Mouse (Mus musculus): ENCODE results near the gene Gm49321. TPM values are rescaled to one million over a fixed set of nuclear protein-coding genes. Genes with fewer than 3 reads are reported as not detected.

The Gm49321 gene
- polyA plus RNA-seq, 1 experiment from 2014 or later, result 13.6 TPM

- peaks cover 2% of the 10 kb centered on the region; the same call in 1 of the 2 replicates for H3K4me1 ChIP-seq (ENCODE audit: control insufficient read depth, insufficient read depth, low read length)
- no peak overlapping the region for H3K9ac ChIP-seq (ENCODE audit: low read length)
- no peaks in the 10 kb centered on the region for H3K36me3 ChIP-seq (ENCODE audit: control insufficient read depth, insufficient read depth, low read length)
- no peak overlapping the region for H3K4me2 ChIP-seq (ENCODE audit: low read length)
- DNase-seq (ENCODE audit: low spot score) (no peak), ATAC-seq (no peak)
- no peak overlapping the region for H3K27ac ChIP-seq (ENCODE audit: low read depth, low read length)
- H3K27me3 ChIP-seq (replicated peaks; ENCODE audit: control insufficient read depth, insufficient read depth, low read length), result no peaks in the 10 kb centered on the region
- no peak overlapping the region for H3K4me3 ChIP-seq (ENCODE audit: low read depth, low read length)
- WGBS, result 87% methylated on average over 5 of the region's 5 CpGs
- H3K9me3 ChIP-seq (replicated peaks; ENCODE audit: control insufficient read depth, low read length), result no peaks in the 10 kb centered on the region
These were observed 33.1 kb upstream of the Gm49321 start for GRCm38 (mm10) chr12:73904133-73904934.

- no peak overlapping the region for H3K27ac ChIP-seq (ENCODE audit: low read depth, low read length)
- no peak overlapping the region for H3K9ac ChIP-seq (ENCODE audit: low read length)
- ATAC-seq (no peak), DNase-seq (ENCODE audit: low spot score) (no peak)
- H3K4me3 ChIP-seq (ENCODE audit: low read depth, low read length), result no peak overlapping the region
- H3K4me1 ChIP-seq (ENCODE audit: control insufficient read depth, insufficient read depth, low read length), result peaks cover 7% of the 10 kb centered on the region; the same call in 1 of the 2 replicates
- H3K9me3 ChIP-seq (replicated peaks; ENCODE audit: control insufficient read depth, low read length), result no peaks in the 10 kb centered on the region
- H3K36me3 ChIP-seq (ENCODE audit: control insufficient read depth, insufficient read depth, low read length), result no peaks in the 10 kb centered on the region
- 73% methylated on average over 2 of the region's 2 CpGs for WGBS
- no peaks in the 10 kb centered on the region for H3K27me3 ChIP-seq (replicated peaks; ENCODE audit: control insufficient read depth, insufficient read depth, low read length)
- no peak overlapping the region for H3K4me2 ChIP-seq (ENCODE audit: low read length)
These were observed 32.4 kb upstream of the Gm49321 start for GRCm38 (mm10) chr12:73905041-73905440.

GRCm38 (mm10) chr12:73905555-73905954 lies 31.9 kb upstream of the Gm49321 start:
- DNase-seq (ENCODE audit: low spot score) (no peak), ATAC-seq (no peak)
- H3K9me3 ChIP-seq (replicated peaks; ENCODE audit: control insufficient read depth, low read length), result no peaks in the 10 kb centered on the region
- H3K27ac ChIP-seq (ENCODE audit: low read depth, low read length), result no peak overlapping the region
- no peak overlapping the region for H3K9ac ChIP-seq (ENCODE audit: low read length)
- 79% methylated on average over 4 of the region's 4 CpGs for WGBS
- H3K4me2 ChIP-seq (ENCODE audit: low read length), result no peak overlapping the region
- no peaks in the 10 kb centered on the region for H3K27me3 ChIP-seq (replicated peaks; ENCODE audit: control insufficient read depth, insufficient read depth, low read length)
- H3K4me1 ChIP-seq (ENCODE audit: control insufficient read depth, insufficient read depth, low read length), result peaks cover 11% of the 10 kb centered on the region; the same call in 1 of the 2 replicates
- H3K36me3 ChIP-seq (ENCODE audit: control insufficient read depth, insufficient read depth, low read length), result no peaks in the 10 kb centered on the region
- no peak overlapping the region for H3K4me3 ChIP-seq (ENCODE audit: low read depth, low read length)

GRCm38 (mm10) chr12:73907079-73907672 lies 30.3 kb upstream of the Gm49321 start:
- DNase-seq (ENCODE audit: low spot score) (no peak), ATAC-seq (no peak)

GRCm38 (mm10) chr12:73907673-73908150 lies 29.7 kb upstream of the Gm49321 start:
- H3K4me1 ChIP-seq (ENCODE audit: control insufficient read depth, insufficient read depth, low read length), result peaks cover 16% of the 10 kb centered on the region; the same call in 1 of the 2 replicates
- H3K9me3 ChIP-seq (replicated peaks; ENCODE audit: control insufficient read depth, low read length), result no peaks in the 10 kb centered on the region
- peak overlapping the region; percentile 99 for H3K27ac ChIP-seq (ENCODE audit: low read depth, low read length)
- no peaks in the 10 kb centered on the region for H3K27me3 ChIP-seq (replicated peaks; ENCODE audit: control insufficient read depth, insufficient read depth, low read length)
- H3K4me3 ChIP-seq (ENCODE audit: low read depth, low read length), result peak overlapping the region; percentile 96
- H3K9ac ChIP-seq (ENCODE audit: low read length), result peak overlapping the region; percentile 97
- no peaks in the 10 kb centered on the region for H3K36me3 ChIP-seq (ENCODE audit: control insufficient read depth, insufficient read depth, low read length)
- under 1% methylated on average over 43 of the region's 51 CpGs for WGBS
- ATAC-seq (peak; percentile 100), DNase-seq (ENCODE audit: low spot score) (peak; percentile 99)
- H3K4me2 ChIP-seq (ENCODE audit: low read length), result peak overlapping the region; percentile 62

More at GRCm38 (mm10) chr12:73907079-73907672, 30.3 kb upstream of the Gm49321 start:
- 2% methylated on average over 18 of the region's 18 CpGs for WGBS
- Histone ChIP-seq H3K9ac (ENCODE audit: low read length) (peak overlapping the region; percentile 65), H3K27ac (ENCODE audit: low read depth, low read length) (peak overlapping the region; percentile 71; the same call in 1 of the 2 replicates), H3K4me1 (ENCODE audit: control insufficient read depth, insufficient read depth, low read length) (peaks cover 16% of the 10 kb centered on the region; the same call in 1 of the 2 replicates), H3K36me3 (ENCODE audit: control insufficient read depth, insufficient read depth, low read length) (no peaks in the 10 kb centered on the region), H3K27me3 (replicated peaks; ENCODE audit: control insufficient read depth, insufficient read depth, low read length) (no peaks in the 10 kb centered on the region), H3K9me3 (replicated peaks; ENCODE audit: control insufficient read depth, low read length) (no peaks in the 10 kb centered on the region), H3K4me3 (ENCODE audit: low read depth, low read length) (peak overlapping the region; percentile 96), H3K4me2 (ENCODE audit: low read length) (peak overlapping the region; percentile 62)

- peak overlapping the region; percentile 62 for H3K4me2 ChIP-seq (ENCODE audit: low read length)
- H3K36me3 ChIP-seq (ENCODE audit: control insufficient read depth, insufficient read depth, low read length), result no peaks in the 10 kb centered on the region
- no peaks in the 10 kb centered on the region for H3K27me3 ChIP-seq (replicated peaks; ENCODE audit: control insufficient read depth, insufficient read depth, low read length)
- H3K4me1 ChIP-seq (ENCODE audit: control insufficient read depth, insufficient read depth, low read length), result peaks cover 16% of the 10 kb centered on the region; the same call in 1 of the 2 replicates
- peak; percentile 71 for DNase-seq (ENCODE audit: low spot score)
- peak overlapping the region; percentile 99 for H3K27ac ChIP-seq (ENCODE audit: low read depth, low read length)
- H3K4me3 ChIP-seq (ENCODE audit: low read depth, low read length), result peak overlapping the region; percentile 96
- peak; percentile 66 for ATAC-seq
- WGBS, result under 1% methylated on average over 69 of the region's 76 CpGs
- peak overlapping the region; percentile 97 for H3K9ac ChIP-seq (ENCODE audit: low read length)
- no peaks in the 10 kb centered on the region for H3K9me3 ChIP-seq (replicated peaks; ENCODE audit: control insufficient read depth, low read length)
These were observed 29.0 kb upstream of the Gm49321 start for GRCm38 (mm10) chr12:73908274-73909012.

- H3K9ac ChIP-seq (ENCODE audit: low read length), result peak overlapping the region; percentile 97
- ATAC-seq (no peak), DNase-seq (ENCODE audit: low spot score) (peak; percentile 15)
- peak overlapping the region; percentile 62 for H3K4me2 ChIP-seq (ENCODE audit: low read length)
- WGBS, result 2% methylated on average over 6 of the region's 6 CpGs
- H3K27ac ChIP-seq (ENCODE audit: low read depth, low read length), result no peak overlapping the region
- H3K4me1 ChIP-seq (ENCODE audit: control insufficient read depth, insufficient read depth, low read length), result peaks cover 16% of the 10 kb centered on the region; the same call in 1 of the 2 replicates
- H3K9me3 ChIP-seq (replicated peaks; ENCODE audit: control insufficient read depth, low read length), result no peaks in the 10 kb centered on the region
- H3K4me3 ChIP-seq (ENCODE audit: low read depth, low read length), result peak overlapping the region; percentile 96
- no peaks in the 10 kb centered on the region for H3K27me3 ChIP-seq (replicated peaks; ENCODE audit: control insufficient read depth, insufficient read depth, low read length)
- H3K36me3 ChIP-seq (ENCODE audit: control insufficient read depth, insufficient read depth, low read length), result no peaks in the 10 kb centered on the region
These were observed 28.4 kb upstream of the Gm49321 start for GRCm38 (mm10) chr12:73909013-73909575.

GRCm38 (mm10) chr12:73918479-73918878 lies 19.0 kb upstream of the Gm49321 start:
- no peak overlapping the region for H3K4me2 ChIP-seq (ENCODE audit: low read length)
- WGBS, result 95% methylated on average over 5 of the region's 5 CpGs
- no peak for DNase-seq (ENCODE audit: low spot score)
- ATAC-seq, result no peak
- H3K4me3 ChIP-seq (ENCODE audit: low read depth, low read length), result no peak overlapping the region
- no peaks in the 10 kb centered on the region for H3K36me3 ChIP-seq (ENCODE audit: control insufficient read depth, insufficient read depth, low read length)
- no peaks in the 10 kb centered on the region for H3K9me3 ChIP-seq (replicated peaks; ENCODE audit: control insufficient read depth, low read length)
- no peaks in the 10 kb centered on the region for H3K27me3 ChIP-seq (replicated peaks; ENCODE audit: control insufficient read depth, insufficient read depth, low read length)
- no peak overlapping the region for H3K9ac ChIP-seq (ENCODE audit: low read length)
- H3K4me1 ChIP-seq (ENCODE audit: control insufficient read depth, insufficient read depth, low read length), result no peaks in the 10 kb centered on the region
- H3K27ac ChIP-seq (ENCODE audit: low read depth, low read length), result no peak overlapping the region

All from forebrain, embryonic 14.5 days (tissue).